Mouse (Mus musculus) adrenal gland, postnatal 10 days (tissue): ENCODE measurements at regions not wholly inside any gene's neighbourhood (a gene's known extent, or its start where the extent isn't known, plus 50 kb on each side); places are given as distances from the start of the nearest gene placed in this dataset.

Experiments
- DNase-seq: peaks from one replicate; pipeline ENCODE4 v3.0.0; 2021; ENCODE audit warnings: mixed read lengths

DNA sequence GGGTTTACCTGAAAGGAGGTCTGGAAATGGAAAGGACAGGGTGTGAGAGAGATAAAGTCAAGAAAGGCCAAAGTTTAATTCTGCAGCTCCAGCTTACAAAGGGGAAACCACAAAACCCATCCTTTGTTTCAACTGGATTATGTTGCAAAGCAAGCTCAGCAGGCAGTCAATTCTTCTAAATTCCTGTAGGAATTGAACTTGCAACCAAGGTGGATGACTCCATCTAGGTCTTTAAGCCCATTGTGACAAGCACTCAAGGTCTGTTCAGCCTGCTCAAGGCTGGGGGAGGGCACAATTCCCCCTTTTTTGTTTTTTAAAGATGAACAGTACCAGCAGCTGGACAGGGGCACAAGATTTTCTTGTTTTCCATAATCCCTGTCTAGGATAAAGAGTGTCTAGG lies 200.0 kb upstream of the Ttc29 start:
- DNase-seq, result no peak

DNA sequence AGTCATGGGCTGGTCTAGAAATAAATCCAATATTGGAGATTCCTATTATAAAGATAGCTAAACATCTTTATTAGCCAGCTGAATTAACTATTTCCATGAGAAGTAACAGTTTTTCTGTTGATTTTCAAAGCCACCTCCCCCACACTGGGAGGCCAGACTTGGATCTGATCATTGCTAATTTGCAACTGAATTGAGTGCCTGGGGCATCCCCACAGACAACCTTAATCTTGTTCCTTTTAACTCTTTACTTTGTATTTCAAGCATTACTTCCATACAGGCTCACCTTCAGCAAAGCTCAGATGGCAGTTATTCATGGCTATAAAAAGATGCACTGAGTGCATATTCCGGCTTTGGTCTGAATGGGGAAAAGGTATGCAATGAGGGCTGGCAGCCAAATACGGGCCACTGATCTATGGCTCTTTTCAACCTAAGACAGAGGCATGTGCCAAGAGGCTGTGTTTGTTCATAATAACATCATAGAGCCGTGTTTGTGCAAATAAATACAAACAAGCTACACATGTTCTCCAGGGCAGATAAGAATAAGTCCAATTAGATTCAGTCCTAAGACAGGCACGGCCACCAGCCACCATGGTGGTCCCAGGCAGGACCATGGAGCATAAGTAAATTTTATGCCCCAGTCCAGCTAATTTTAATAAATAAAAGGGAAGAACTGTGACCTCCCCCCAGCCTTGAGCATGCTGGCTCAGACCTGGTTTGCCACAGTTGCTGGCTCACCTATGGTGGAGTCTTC lies 194.5 kb upstream of the Ttc29 start:
- DNase-seq, result no peak

GRCm38 (mm10) chr8:78021473-78021872 lies 191.6 kb upstream of the Ttc29 start:
- DNase-seq, result peak; percentile 31

GRCm38 (mm10) chr8:78022986-78023385 lies 190.1 kb upstream of the Ttc29 start:
- DNase-seq, result no peak

DNA sequence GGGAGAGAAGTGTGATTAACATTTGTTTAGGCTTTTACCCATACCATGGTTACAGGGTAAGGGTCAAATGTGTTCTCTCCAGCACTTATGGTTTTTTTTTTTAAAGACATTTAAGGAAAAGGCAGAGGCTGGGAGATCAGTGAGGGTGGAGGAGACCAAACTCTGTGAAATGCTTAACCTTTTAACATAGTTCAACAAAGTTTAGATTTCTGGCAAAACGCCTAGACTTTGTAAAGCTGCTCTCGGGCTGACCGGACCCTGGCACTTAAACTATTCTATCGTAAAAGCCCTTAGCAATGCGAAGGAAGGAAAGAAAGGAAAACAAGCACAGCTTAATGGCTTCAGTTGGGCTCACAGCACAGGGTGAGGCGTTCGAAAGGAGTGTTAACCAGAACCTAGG lies 189.6 kb upstream of the Ttc29 start:
- DNase-seq, result no peak

- no peak for DNase-seq
These were observed 189.2 kb upstream of the Ttc29 start for GRCm38 (mm10) chr8:78023936-78024335.

GRCm38 (mm10) chr8:78024964-78025363 lies 188.1 kb upstream of the Ttc29 start:
- DNase-seq, result no peak

GRCm38 (mm10) chr8:78027371-78027770 lies 185.7 kb upstream of the Ttc29 start:
- DNase-seq, result no peak

DNA sequence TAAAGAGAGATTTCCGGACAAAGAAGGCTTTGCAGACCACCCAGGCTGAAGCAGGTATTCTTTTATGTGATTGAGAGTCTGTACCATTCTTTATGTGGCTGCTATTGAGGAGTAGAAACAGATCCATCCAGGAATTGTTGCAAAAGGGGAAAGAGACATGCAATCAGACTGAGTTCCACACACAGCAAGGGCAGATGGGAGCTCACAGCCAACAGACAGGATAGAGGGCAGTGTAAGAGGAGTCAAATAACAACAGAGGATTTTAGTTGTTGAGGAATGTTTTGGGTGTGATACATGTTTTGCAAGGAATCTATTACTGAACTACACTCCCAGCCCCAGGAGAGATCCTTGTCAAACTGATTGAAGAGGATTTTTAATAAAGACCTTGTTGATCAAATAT lies 184.2 kb upstream of the Ttc29 start:
- DNase-seq, result no peak

DNA sequence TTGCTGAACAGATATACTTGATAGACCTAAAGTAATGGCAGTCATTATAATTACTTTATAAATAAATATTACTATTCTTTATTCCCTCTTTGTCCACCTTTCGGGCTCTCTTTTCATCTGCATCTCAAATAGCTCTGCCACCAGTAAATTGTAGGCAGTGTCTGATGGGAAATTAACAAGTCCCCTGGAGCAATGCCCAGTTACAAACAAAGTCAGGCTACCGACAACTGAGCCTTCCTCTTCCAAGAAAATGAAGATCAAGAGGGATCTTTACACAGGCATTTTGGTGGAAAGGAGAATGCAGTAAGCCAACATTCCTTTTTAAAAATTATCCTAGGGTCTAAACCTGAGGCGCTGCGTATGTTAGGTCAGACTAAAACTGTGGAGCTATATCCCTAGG lies 181.3 kb upstream of the Ttc29 start:
- DNase-seq, result no peak

- no peak for DNase-seq
These were observed 178.4 kb upstream of the Ttc29 start for GRCm38 (mm10) chr8:78034687-78035086.

- DNase-seq, result no peak
These were observed 175.9 kb upstream of the Ttc29 start for GRCm38 (mm10) chr8:78037218-78037617.

- DNase-seq, result no peak
These were observed 166.4 kb upstream of the Ttc29 start for GRCm38 (mm10) chr8:78046691-78047090.

DNA sequence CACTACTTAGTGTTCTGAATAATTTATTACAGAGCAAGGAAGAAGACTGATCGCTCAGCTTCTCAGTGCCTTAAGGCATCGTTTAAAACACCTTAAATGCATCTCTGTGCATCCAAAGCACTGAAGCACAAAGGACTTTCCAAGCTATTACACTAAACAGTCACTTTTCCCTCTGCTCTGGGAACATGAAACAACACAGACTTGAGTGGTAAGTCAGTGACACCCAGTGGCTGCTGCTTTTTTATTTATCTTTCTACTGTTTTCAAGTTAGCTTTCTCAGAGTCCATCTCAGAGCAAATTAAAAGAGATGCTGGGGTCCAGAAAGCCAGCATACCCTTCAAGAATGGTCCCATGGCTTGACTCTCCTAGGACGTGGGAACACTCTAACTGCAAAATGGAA lies 162.3 kb upstream of the Ttc29 start:
- DNase-seq, result no peak

GRCm38 (mm10) chr8:78054435-78054834 lies 158.7 kb upstream of the Ttc29 start:
- no peak for DNase-seq

GRCm38 (mm10) chr8:78054920-78055319 lies 158.2 kb upstream of the Ttc29 start:
- DNase-seq, result no peak

DNA sequence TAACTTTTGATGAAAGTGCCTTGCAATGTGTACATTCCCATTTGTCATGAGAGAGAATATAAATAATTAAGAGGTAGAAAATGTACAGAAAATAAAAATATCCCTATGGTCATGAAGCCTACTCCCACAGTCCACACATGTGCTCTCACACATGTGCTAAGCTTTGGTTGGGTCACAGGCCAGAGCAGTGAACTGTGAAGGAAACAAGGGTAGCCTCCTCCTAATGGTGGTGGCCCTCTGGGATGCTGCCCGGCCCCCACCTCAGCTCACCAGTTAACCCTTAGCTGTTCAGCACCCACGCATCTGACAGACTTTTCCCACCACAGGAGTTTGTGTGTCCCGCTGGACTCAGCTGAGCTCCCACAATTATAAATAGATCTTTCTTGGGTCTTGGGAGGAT lies 157.6 kb upstream of the Ttc29 start:
- DNase-seq, result no peak

DNA sequence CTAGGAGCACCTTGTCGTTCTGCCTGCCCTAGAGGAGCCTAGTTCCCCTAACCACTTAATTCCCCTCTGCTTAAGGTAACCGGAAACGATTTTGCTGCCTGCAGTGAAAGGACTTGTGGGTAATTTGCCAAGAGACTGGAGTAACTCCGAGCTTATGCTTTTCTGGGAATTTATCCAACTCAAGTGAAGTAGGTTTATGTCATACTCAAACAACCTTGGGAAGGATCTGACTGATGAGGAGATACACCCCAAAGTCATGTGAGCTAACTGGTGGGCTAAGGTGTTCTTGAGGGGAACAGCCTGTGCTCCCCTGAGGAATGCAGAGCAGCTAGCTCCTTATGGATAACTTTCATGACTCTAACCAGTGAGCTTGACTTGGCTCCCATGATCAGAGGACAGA lies 155.7 kb upstream of the Ttc29 start:
- no peak for DNase-seq

GRCm38 (mm10) chr8:78061827-78062719 lies 151.0 kb upstream of the Ttc29 start:
- DNase-seq, result no peak

DNA sequence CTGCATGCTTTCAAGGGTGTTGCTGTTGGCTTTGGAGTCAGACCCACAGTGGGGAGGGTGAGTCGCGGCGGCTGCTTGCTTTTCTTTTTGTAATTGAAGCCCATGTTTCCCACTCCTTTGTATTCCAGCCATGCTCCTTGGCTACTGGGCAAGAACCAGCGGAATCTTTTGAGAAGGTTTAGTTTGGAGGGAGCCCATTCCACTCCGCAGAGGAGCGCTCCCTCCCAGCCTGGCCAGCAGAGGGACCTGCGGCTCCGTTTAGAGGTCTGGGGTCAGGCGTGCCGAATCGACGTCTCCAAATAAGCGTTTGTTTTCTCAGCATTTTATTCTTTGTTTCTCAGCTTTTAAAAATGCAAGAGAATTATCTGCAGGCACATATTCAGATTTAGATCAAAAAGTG lies 149.6 kb upstream of the Ttc29 start:
- DNase-seq, result peak; percentile 63

DNA sequence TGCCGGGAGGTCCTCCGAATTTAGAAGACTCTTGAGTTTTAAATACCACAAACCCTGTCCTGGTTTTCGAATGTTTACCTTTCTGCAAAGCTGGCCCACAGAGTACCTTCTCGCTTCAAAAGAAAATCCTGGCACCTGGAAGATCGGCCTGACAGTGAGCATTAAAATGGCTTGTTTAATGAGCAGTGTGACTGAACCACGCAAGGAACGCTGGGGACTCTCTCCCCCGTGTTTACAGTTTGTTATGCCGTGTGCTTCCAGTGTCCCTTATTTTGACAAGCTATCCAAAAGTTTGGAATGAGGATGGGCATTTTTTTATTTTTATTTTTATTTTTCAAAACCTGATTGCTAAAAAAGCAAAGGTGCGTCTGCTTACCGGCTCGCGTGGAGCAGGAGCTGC lies 148.9 kb upstream of the Ttc29 start:
- no peak for DNase-seq

GRCm38 (mm10) chr8:78065890-78066493 lies 147.1 kb upstream of the Ttc29 start:
- DNase-seq, result no peak
